Mouse (Mus musculus) cerebellum, adult 18-20 months (tissue): ENCODE results near the gene Gulp1.

Experiments used
- DNase-seq, 2 experiments: peaks; one replicate each; pipeline ENCODE4 v3.0.0; 2021

The Gulp1 gene

GRCm38 (mm10) chr1:44741256-44741655, 189.9 kb downstream of the Gulp1 start:
- DNase-seq: no peak

GRCm38 (mm10) chr1:44745711-44746110, 194.4 kb downstream of the Gulp1 start:
- DNase-seq: peak in 1 of 2 experiments; percentile 15

GRCm38 (mm10) chr1:44750731-44751730, 199.7 kb downstream of the Gulp1 start:
- DNase-seq: no peak

DNA sequence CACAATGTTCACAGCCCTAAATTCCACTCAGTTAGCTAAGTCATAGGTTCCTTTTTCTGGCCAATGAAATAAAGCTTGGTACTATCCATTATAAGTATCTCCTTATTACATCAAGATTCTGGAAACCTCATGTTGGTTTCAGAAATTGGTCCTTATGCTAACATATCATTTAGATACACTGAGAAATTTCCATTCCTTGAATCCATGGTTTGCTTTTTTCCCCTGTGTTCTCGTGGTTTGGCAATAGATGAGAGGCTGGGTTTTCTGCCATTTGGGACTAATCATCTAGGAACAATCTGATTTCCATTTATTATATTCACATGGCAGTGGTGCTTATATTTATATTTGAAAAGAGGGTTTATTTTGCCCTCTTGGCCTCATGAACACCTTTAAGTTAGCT, 226.9 kb downstream of the Gulp1 start:
- no peak for DNase-seq

GRCm38 (mm10) chr1:44803594-44804372, 252.5 kb downstream of the Gulp1 start:
- no peak for DNase-seq

DNA sequence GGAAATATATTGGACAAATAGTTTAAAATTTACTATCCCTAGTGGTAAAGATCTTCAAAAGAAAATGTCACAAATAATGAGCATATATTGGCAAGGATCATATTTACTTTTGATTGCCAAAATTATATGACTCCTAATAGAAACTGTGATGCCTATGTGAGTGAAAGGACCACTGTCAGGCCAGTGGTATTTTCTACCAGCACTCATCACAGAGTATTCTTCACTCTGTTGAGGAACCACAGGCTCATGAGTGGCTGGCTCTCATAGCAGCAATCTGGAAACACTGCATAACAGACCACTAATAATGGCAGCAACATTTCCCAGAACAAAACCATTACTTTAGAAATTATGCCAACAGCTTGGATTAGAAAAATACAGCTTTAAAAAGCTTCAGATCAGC, 255.1 kb downstream of the Gulp1 start:
- DNase-seq: no peak

DNA sequence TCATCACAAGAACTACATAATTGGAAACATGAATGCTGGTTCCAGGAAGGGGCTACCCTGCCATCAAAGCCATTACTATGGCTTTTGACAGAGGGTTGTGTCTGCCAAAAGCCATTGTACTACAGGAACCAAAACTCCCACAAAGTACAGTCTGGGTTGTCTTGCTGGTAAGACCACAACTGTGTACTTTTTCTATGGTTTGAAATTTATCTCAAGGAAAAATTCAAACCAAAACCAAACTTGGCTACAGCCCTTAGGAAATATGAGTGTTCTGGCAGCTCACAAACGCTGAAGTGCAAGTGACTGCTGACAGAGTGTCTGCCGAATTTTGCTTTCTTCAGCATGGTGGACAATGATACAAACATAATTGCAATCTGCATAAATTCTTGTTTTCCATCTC, 259.0 kb downstream of the Gulp1 start:
- no peak for DNase-seq

- DNase-seq: no peak
These were observed 282.6 kb downstream of the Gulp1 start for GRCm38 (mm10) chr1:44833934-44834333.
